Mouse (Mus musculus) small intestine, adult 2 months (tissue): Measurements from ENCODE around the gene Ephx1.

Experiments
- CTCF ChIP-seq: fragments of 200-500 bp; IDR thresholded peaks from 2 replicates; pipeline ENCODE4 v1.5.1; 2012; ENCODE audit warnings: low read depth, mild to moderate bottlenecking, control low read depth, inconsistent platforms, low read length, moderate library complexity, mixed read lengths; ENCODE audit not compliant: insufficient replicate concordance, insufficient read length; ENCODE audit errors: extremely low read depth
- POLR2A ChIP-seq: fragments of 200-500 bp; IDR thresholded peaks from 2 replicates; pipeline ENCODE4 v1.6.1; 2012; ENCODE audit warnings: low read depth, mild to moderate bottlenecking, control low read depth, inconsistent platforms, low read length, moderate library complexity

- TF ChIP-seq CTCF (no peak), POLR2A (no peak)
Measured at GRCm38 (mm10) chr1:180990671-180991070, 30.0 kb downstream of the Ephx1 start.
